Mouse (Mus musculus) bone marrow, adult 2 months (tissue): ENCODE data around the gene Dtnbp1.

ENCODE experiments used
- CTCF ChIP-seq: fragments of 200-500 bp; IDR thresholded peaks from 2 replicates; pipeline ENCODE4 v1.5.1; 2011; ENCODE audit warnings: low read length, control low read depth; ENCODE audit not compliant: control insufficient read depth, insufficient read depth
- POLR2A ChIP-seq: fragments of 200-500 bp; IDR thresholded peaks from 2 replicates; pipeline ENCODE4 v1.6.1; 2011; ENCODE audit warnings: low read depth, mild to moderate bottlenecking, control low read depth, low read length, borderline replicate concordance; ENCODE audit not compliant: control insufficient read depth

DNA sequence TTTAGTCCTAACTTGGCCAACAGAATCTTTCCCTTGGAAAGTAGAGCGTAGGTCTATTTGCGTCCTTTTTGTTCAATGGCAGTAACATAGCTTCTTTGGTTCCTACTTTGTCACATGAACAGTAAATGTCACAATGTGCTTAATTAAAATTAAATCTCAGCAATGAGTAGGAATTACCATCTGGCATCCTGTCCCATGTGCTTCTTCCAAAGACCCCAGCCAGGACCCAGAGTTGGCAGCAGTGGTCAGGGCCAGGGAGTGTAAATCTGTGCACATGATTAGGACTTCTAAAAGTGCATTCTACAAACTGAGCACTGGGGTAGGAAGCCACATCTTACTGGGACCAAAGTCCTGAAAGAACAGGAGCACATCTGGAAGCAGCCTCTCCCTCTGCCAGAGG is 83.7 kb downstream of the Dtnbp1 start:
- no peak for TF ChIP-seq POLR2A
- no peak for TF ChIP-seq CTCF
